Mouse (Mus musculus): ENCODE results near the gene Hsf2bp.

Gene Hsf2bp

GRCm38 (mm10) chr17:31983491-31983890 is 52.7 kb downstream of the Hsf2bp start:
- no peak for DNase-seq (ENCODE audit: low spot score in 2 of 2)

DNA sequence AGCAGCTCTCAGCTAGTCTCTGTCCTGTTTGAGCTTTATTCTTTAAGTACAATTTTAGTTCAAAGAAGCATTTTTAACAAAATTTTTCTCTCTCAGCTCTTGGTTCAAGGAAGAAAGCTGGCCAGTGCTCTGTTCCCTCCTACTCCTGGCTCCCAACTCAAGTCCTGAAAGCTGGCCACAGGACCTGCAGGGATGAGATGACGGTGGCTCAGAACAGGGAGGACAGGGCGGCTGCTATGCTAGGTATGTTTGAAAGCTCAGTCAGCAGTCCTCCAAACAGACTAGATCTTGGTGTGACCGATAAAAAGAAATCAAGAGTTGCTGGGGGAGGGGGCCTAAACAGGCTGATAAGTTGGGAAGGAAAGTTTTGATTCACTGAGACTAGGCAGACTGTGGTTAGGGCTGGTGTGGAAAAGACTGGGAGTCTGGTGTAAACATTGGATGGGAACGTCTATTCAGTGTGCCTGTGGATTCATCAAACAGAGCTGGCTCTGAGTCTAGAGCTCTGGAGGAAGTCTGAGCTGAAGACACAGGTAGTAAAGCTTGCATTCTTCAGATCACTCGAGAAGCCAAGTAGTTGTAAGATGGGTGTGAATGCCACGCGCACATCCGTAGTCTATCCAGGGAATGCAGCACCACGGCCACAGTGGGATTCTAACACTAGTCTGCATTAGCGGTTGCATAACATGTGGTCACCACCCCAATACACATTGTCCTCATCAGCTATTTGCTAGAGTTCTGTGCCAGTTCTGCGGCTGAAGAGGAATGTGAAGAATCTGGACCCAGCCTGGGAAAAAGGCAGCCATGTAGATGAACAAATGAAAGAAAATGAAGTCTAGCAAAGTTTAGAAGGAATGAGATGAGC is 53.6 kb downstream of the Hsf2bp start:
- peak; percentile 43 to 61 for DNase-seq (ENCODE audit: low spot score in 2 of 2)

- DNase-seq (ENCODE audit: low spot score in 2 of 2): no peak
Observed at GRCm38 (mm10) chr17:31979888-31980287, 56.3 kb downstream of the Hsf2bp start.

DNA sequence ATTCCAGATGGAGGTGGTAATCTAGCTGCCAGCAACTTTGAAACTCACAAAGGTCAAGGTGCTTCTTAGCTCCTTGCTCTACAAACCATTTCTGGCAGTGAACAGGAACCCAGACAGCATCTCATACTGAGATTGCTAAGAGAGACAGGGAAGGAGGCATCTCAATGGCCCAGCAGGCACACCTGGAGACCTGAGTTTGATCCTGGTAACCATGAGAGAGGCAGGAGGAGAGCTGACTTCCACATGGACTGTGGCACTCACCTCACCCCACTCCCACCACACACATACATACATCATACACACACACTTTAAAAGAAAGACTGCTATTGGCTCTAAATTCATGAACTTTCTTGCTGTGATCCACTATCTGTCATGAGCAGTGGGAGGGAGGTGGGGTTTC is 59.0 kb downstream of the Hsf2bp start:
- no peak for DNase-seq (ENCODE audit: low spot score in 2 of 2)

DNA sequence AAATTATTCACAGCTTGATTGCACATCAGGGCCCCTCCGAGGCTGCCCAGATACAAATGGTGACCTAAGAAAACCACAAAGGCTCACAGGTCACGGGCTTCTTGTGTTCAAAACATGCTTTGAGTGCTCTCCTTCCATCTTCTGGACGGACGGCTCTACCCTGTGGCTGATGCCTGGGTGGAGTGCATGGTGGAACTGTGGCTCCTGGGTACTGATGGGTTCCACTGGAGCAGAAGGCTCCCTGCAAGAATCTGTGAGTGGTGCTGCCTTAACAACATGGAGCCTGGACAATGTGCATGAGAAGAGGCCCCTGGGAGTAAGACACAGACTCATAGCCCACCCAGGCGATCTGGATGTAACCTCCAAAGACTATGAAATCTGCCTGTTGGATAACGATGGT is 59.6 kb downstream of the Hsf2bp start:
- DNase-seq (ENCODE audit: low spot score in 2 of 2): no peak

GRCm38 (mm10) chr17:31974694-31975093 is 61.5 kb downstream of the Hsf2bp start:
- no peak for DNase-seq (ENCODE audit: low spot score in 2 of 2)

- no peak for DNase-seq (ENCODE audit: low spot score in 2 of 2)
Observed at GRCm38 (mm10) chr17:31973664-31974230, 62.4 kb downstream of the Hsf2bp start.

GRCm38 (mm10) chr17:31970890-31971289 is 65.3 kb downstream of the Hsf2bp start:
- no peak for DNase-seq (ENCODE audit: low spot score in 2 of 2)

GRCm38 (mm10) chr17:31968801-31969200 is 67.3 kb downstream of the Hsf2bp start:
- no peak for DNase-seq (ENCODE audit: low spot score in 2 of 2)

DNA sequence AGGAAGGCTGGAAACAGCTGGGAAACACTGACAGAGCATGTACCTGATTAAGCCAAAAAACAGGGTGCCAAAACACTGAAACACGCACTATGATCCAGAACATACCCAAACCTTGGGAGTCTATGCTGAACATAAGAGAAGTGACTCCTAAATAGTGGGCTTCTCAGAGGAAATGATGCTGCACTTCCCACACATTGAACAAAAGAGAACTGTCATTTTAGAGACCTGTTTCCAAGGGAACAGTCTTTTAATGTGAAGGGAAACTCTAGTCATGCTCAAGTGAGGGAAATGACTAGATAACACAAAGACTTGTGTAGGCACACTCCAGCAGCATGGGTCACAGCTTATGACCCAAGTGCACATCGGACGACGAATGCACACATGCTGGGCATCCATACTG is 68.8 kb downstream of the Hsf2bp start:
- no peak for DNase-seq (ENCODE audit: low spot score in 2 of 2)

- no peak for DNase-seq (ENCODE audit: low spot score in 2 of 2)
Observed at GRCm38 (mm10) chr17:31966566-31966965, 69.6 kb downstream of the Hsf2bp start.

- DNase-seq (ENCODE audit: low spot score in 2 of 2): no peak
Observed at GRCm38 (mm10) chr17:31965623-31966022, 70.5 kb downstream of the Hsf2bp start.

GRCm38 (mm10) chr17:31962930-31963329 is 73.2 kb downstream of the Hsf2bp start:
- DNase-seq (ENCODE audit: low spot score in 2 of 2): no peak

DNA sequence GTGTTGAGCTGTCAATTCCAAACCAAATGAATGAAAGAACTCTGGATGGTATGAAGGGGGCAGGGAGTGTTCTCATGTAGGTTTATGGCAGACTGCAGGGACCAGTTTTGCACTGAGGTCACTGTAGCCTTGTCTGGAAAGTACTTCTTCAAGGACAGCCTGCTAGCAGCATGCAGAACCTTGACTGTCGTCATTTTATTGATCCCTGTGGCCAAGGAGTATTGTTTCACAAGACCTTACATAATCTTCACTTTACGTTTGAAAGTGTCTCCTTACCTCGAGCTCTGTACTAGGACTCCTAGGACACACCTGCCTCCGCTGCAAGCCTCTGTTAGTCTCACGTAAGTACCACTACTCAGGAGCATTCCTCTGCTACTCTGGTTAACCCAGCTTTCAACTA is 73.9 kb downstream of the Hsf2bp start:
- DNase-seq (ENCODE audit: low spot score in 2 of 2): no peak

DNA sequence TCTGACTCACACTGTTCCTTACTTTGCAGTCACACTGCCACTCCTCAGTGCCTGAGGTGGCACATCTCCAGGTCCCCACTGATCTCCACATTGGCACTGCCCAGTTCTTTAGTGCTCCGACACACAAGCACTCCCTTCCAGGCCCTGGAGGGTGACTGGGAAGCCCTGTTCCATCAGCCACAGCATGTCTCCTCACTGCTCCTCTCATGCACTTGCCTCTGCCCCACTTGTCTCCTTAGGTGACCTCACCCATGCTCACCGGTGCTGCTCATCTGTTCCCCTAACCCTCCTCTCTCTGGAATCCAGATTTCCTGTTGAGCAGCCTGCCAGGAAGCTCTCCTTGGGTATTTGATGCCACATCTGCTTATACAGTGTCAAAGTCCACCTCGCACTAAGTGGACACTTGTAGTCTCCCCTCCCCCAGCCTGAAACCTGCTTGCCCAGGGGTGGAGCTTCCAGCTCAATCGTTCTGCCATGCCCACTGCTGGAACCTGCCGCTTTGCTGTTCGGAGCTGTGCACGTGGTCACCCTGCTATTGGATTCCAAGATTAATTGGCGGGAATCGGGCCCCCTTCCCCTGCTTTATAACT is 81.5 kb downstream of the Hsf2bp start:
- no peak for DNase-seq (ENCODE audit: low spot score in 2 of 2)

GRCm38 (mm10) chr17:31949076-31949475 is 87.1 kb downstream of the Hsf2bp start:
- DNase-seq (ENCODE audit: low spot score in 2 of 2): no peak

DNA sequence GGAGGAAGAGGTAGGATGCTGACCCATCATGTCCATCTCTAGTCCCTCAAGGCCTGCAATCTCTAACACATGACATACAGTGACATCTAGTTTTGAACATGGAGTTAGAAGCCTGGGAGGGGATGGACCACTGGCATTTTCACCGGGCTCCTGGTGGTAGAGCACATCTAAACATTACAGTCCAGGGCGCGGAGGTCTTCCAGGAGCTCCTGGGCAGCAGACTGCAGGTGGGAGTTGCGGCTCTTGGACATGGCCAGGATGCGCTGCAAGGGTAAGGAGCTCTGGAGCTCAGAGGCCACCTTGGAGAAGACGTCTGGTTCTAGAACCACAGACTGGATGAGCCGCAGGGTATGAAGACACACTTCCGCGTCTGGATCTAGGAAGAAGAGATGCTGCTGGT is 89.7 kb downstream of the Hsf2bp start:
- DNase-seq (ENCODE audit: low spot score in 2 of 2): no peak

DNA sequence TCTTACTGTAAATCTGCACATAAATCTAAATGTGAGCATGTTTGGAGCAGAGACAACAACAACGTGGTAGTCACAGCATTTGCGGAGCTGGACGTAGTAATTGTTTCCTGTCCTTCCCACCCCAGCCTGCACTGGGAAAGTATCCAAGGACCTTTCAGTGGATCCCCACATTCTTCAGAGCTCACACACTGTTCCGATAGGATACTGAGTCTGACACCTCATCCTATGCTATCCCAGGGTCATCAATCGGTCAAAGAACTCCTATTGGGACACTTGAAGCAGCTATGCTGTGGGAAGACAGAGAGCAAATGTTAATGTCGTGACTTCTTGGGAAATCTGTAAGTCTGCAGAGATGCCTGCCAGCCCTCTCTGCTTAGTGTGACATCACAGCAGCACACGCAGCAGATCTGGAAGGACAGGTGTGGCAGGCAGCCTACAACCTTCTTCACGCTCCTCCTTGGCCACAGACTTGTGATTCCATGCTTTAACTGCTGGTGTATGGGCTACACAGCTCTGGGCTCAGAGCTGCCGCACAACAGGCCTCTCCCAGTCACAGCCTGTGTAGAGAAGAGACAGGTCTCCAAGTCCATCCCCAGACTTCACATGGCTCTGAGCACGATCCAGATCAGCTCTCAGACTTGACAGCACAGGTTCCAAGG is 92.1 kb downstream of the Hsf2bp start:
- DNase-seq (ENCODE audit: low spot score in 2 of 2): no peak

DNA sequence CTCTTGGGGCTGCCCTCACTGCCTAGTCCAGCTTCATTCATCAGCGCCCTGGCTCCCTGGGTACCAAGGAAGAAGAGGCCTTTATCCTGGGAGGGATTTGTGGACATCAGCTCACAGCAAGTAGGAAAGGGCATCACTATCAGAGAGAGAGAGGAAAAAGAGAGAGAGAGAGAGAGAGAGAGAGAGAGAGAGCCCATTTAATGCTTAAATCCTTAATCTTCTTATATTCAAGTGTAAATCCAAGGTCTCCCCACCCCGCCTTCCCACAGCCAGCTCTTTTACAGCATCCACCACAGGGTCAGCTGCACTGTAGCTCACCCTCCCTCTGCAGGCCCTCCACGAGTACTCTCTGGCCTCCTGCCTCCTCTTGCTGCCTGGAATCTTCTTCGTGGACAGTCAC is 94.5 kb downstream of the Hsf2bp start:
- DNase-seq (ENCODE audit: low spot score in 2 of 2): no peak

- DNase-seq (ENCODE audit: low spot score in 2 of 2): peak in 1 of 2 experiments; percentile 36
Observed at GRCm38 (mm10) chr17:31940607-31941006, 95.5 kb downstream of the Hsf2bp start.

DNA sequence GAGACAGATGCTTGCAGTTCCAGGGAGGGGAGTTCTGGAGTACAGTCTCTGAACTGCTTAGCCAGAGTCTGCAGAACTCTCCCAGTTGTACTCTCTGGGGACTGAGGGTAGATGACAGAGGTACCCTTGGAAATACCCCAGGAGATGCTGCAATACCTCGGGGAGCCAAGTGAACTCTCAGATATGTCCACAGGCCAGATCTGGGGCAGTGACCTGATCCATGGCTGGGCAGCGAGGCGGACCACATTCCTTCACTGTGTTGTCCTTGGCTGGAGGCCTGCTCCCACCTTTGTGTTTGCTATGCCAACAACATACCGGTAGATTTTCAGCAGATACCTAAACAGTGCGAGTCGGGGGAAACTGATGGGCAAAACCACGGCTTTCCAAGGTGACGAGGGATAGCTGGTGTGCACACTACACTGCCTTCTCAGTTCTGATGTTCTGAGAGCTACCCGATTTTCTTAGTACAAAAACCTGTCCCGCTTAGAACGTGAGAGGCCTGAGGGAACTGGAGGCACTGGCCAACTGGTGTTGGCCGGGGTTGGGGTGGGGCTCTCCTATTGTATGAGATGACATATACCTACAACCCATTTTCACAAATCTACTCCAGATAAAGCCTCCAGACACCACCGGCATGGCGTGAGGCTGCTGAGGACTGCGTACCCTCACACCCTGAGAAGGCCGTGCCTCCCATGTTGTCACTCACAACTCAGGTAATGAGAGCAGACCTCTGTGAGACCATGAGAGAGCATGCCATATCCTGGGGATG is 96.7 kb downstream of the Hsf2bp start:
- peak in 1 of 2 experiments; percentile 57 for DNase-seq (ENCODE audit: low spot score in 2 of 2)

Measured in urinary bladder, postnatal 4 days (tissue).